Mouse (Mus musculus): ENCODE data around the gene Adamts2.

GRCm38 (mm10) chr11:50768995-50769749 is 167.3 kb downstream of the Adamts2 start:
- peak; percentile 89 for TF ChIP-seq CTCF (IDR thresholded peaks at IDR 0.05; ENCODE audit: low read depth)
- TF ChIP-seq EP300 (IDR thresholded peaks at IDR 0.05; ENCODE audit: low read depth) = no peak
